Mouse (Mus musculus) left cerebral cortex, adult 2 months (tissue): Measurements from ENCODE around the gene Luc7l3. TPM values are rescaled to one million over a fixed set of nuclear protein-coding genes. Genes with fewer than 3 reads are reported as not detected.

Experiments used
- DNase-seq, 2 experiments: peaks; one replicate each; pipeline ENCODE4 v3.0.0; 2021 to 2022; ENCODE audit warnings: low spot score in 2 of 2, mixed read lengths in 1 of 2; ENCODE audit errors: extremely low spot score in 1 of 2
- H3K27ac ChIP-seq: fragments of 200-600 bp; 2 replicates; pipeline ENCODE4 v1.8.1; 2022
- H3K4me3 ChIP-seq: fragments of 200-600 bp; 2 replicates; pipeline ENCODE4 v1.8.1; 2022
- CTCF ChIP-seq: fragments of 200-600 bp; IDR thresholded peaks from 2 replicates; pipeline ENCODE4 v1.8.1; 2022; ENCODE audit warnings: antibody characterized with exemption, mild to moderate bottlenecking, moderate library complexity
- intact Hi-C: fragments of 180-260 bp; cut with DNase I; formaldehyde crosslinking; loops from one replicate; pipeline ENCODE4 v1.15.1; 2025
- total RNA-seq, 2 experiments: library from RNA; stranded (reverse); gene quantifications; 2 replicates each; pipeline ENCODE4 v1.2.3; 2021

The Luc7l3 gene
- total RNA-seq, 2 experiments from 2014 or later: 123 to 124 TPM

DNA sequence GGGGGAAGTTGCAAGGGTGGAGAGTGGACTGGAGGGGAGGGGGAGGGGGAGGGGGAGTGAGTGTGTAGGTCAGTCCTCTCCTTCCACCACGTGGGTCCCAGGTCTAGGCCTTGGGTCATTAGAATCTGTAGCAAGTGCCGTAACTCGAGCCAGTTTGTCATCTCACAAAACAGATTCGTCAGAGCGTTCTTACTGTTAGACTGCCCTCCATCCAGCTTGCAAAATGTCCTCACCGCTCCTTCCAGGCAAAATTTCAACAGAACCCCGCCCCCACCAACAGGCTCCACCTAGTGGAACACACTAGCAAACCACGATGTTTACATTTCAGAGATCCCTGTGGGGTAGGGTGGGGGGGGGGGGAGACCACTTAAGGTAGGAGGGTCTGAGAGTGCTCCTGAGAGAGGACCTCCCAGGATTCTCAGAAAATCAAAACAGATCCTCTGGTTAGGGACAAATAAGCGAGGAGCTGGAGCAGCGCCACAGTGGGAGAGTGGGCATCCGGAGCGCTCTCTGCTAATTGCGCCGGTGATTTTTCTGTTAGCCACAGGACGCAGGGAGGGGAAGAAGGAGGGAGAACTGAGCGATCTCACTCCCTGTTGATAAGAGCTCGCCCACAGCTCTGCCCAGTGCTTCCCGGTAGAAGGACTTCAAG lies 56.5 kb downstream of the Luc7l3 start:
- intact Hi-C loops: no loop called here
- peak; percentile 50 for TF ChIP-seq CTCF
- Histone ChIP-seq H3K27ac (peak overlapping the region; percentile 74), H3K4me3 (peak overlapping the region; percentile 41)
- peak; percentile 39 to 43 for DNase-seq

- TF ChIP-seq CTCF: no peak
- no peak overlapping the region for H3K27ac ChIP-seq
- intact Hi-C loops: no loop called here
- no peak overlapping the region for H3K4me3 ChIP-seq
- DNase-seq: no peak
These were observed 60.0 kb downstream of the Luc7l3 start for GRCm38 (mm10) chr11:94261585-94262370.

DNA sequence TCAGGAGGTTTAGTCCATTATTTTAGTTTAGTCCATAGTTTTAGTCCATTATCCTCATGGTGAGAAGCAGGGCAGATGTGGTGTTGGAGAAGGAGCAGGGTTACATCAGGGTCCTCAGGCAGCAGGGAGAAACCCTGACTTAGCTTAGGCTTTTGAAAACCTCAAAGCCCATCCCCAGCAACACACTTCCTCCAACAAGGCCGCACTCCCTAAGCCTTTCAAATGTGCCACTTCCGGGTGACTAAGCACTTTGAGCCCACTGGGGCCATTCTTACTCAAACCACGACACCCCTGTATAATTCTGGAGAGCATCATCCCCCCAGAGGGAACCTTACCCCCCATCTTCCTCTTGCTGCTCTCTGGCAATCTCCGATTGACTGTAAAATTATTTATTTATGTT lies 62.0 kb downstream of the Luc7l3 start:
- TF ChIP-seq CTCF: no peak
- no peak for DNase-seq
- Histone ChIP-seq H3K27ac (no peak overlapping the region), H3K4me3 (no peak overlapping the region)
- intact Hi-C loops: no loop called here

DNA sequence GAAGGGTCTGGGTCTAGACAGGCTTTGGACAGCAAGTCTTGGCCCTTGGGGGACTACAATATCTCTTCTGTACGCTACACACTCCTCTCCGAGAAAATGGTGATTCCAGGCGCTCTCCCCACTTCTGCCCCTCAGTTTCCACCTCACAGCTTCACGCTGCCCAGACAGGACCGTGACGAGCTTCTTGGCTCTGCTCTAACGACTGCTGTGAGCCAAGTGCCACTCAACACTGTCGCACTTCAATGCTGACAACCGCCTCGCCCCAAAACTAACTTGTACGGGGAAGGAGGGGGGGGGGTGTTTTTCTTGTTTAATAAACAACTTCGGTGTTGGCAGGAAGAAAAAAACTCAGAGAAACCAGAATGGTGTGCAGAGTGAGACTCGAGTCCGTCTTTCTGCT lies 63.8 kb downstream of the Luc7l3 start:
- intact Hi-C loops: no loop called here
- TF ChIP-seq CTCF: no peak
- Histone ChIP-seq H3K27ac (no peak overlapping the region), H3K4me3 (no peak overlapping the region)
- DNase-seq: no peak

DNA sequence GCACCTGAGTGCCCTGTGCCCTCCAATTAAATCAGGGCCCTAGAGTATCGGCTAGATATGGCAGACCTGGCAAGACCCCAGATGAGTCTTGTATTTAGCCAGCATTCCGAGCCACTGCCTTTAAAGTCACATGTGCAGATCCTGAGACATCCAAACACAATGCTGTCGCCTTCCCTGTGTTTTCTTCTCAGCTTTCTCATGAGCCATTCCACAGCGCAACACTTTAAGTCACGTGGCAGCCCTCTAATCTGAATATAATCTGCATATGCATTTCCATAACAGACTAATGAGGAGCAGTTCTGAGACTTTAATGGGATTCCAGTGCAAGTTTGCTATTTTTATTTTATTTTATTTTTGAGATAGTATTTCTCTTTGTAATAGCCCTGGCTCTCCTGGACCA lies 66.1 kb downstream of the Luc7l3 start:
- intact Hi-C loops: no loop called here
- TF ChIP-seq CTCF: no peak
- H3K4me3 ChIP-seq: no peak overlapping the region
- no peak for DNase-seq
- H3K27ac ChIP-seq: no peak overlapping the region

DNA sequence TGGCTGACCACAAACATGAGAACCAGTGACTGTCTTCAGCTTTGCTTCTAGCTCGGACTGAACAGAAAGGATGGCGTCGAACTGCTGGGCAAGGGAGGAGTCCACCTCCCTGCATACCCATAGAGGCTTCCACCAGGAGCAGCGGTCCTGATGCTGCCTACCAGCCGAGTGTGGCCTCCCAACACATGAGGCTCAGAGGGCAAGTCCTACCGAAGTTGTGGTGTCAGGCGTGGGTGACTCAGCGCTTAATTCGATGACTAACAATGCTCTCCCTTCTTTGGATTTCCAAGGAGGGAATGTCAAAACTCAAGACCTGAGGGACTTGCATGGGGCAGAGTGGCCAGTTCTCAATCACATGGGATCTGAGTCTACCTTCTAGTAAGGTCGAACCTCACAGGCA lies 68.1 kb downstream of the Luc7l3 start:
- TF ChIP-seq CTCF: no peak
- H3K27ac ChIP-seq: no peak overlapping the region
- DNase-seq: no peak
- intact Hi-C loops: no loop called here
- no peak overlapping the region for H3K4me3 ChIP-seq

DNA sequence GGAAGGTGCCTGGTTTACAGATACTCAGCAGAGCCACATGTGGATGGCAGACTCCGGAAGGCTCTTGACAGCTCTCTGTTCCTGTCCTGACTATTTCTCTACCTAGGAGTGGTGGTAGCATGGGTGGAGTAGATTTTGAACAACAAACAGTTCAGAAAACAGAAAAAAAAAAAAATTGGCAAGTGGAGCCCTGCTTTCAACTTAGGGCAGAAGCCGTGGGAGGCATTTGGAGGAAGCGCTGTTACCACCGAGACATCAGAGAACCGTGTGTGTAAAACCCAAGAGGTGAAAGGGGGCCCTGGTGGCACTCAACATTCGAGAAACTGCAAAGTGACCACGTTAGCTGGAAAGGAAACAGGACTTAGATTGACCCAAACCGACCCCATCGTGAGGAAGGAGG lies 68.6 kb downstream of the Luc7l3 start:
- H3K27ac ChIP-seq: no peak overlapping the region
- intact Hi-C loops: no loop called here
- TF ChIP-seq CTCF: no peak
- DNase-seq: no peak
- no peak overlapping the region for H3K4me3 ChIP-seq

DNA sequence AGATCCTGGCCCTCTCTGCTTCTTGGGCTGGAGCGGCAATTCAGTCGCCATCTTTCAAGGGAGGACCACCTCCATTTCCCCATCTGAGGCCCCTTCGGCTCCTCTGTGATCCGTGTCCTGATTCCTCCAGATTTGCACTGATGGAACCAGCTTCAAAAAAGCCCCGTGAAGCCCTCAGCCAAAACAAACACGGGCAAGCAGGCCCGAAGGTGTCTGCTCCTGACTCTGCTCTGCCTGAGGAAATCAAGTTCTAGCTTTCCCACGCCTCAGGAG lies 75.1 kb downstream of the Luc7l3 start:
- Histone ChIP-seq H3K27ac (no peak overlapping the region), H3K4me3 (no peak overlapping the region)
- intact Hi-C loops: no loop called here
- no peak for DNase-seq
- TF ChIP-seq CTCF: no peak

- TF ChIP-seq CTCF: no peak
- intact Hi-C loops: no loop called here
- Histone ChIP-seq H3K4me3 (no peak within 1 kb of the TSS), H3K27ac (no peak within 1 kb of the TSS)
- no peak for DNase-seq
These were observed 75.6 kb downstream of the Luc7l3 start, which contains the start of gene Wfikkn2 for GRCm38 (mm10) chr11:94245955-94246788. TSS of gene Wfikkn2 (minus strand) at chr11:94246005.

GRCm38 (mm10) chr11:94244385-94244784 lies 77.4 kb downstream of the Luc7l3 start:
- no peak for TF ChIP-seq CTCF
- intact Hi-C loops: no loop called here
- no peak for DNase-seq
- H3K4me3 ChIP-seq: no peak overlapping the region
- no peak overlapping the region for H3K27ac ChIP-seq

GRCm38 (mm10) chr11:94243422-94244180 lies 78.2 kb downstream of the Luc7l3 start:
- TF ChIP-seq CTCF: no peak
- DNase-seq: no peak
- intact Hi-C loops: no loop called here
- no peak overlapping the region for H3K27ac ChIP-seq
- H3K4me3 ChIP-seq: no peak overlapping the region
